Mouse (Mus musculus) heart, embryonic 11.5 days (tissue): ENCODE results near the gene Snap29. TPM values are rescaled to one million over a fixed set of nuclear protein-coding genes. Genes with fewer than 3 reads are reported as not detected.

Experiments
- ATAC-seq: fragments of 200-750 bp; cut with Nextera tagmentation; replicated peaks from 2 replicates; pipeline ENCODE4 v1.8.0; 2017; ENCODE audit warnings: moderate library complexity; ENCODE audit not compliant: insufficient number of reproducible peaks, low FRiP score, low TSS enrichment
- H3K27ac ChIP-seq: fragments of 300-500 bp; sonication (generic); 2 replicates; pipeline ENCODE4 v1.5.1; 2014; ENCODE audit warnings: mild to moderate bottlenecking, low read depth, low read length
- H3K27me3 ChIP-seq: fragments of 300-500 bp; sonication (generic); 2 replicates; pipeline ENCODE4 v1.6.1; 2014; ENCODE audit warnings: mild to moderate bottlenecking, low read length, mixed read lengths; ENCODE audit not compliant: control insufficient read depth, insufficient read depth
- H3K36me3 ChIP-seq: fragments of 300-500 bp; sonication (generic); 2 replicates; pipeline ENCODE4 v1.6.1; 2014; ENCODE audit warnings: mild to moderate bottlenecking, low read length, moderate library complexity, mixed read lengths; ENCODE audit not compliant: control insufficient read depth, insufficient read depth
- H3K4me1 ChIP-seq: fragments of 300-500 bp; sonication (generic); 2 replicates; pipeline ENCODE4 v1.6.1; 2014; ENCODE audit warnings: low read length; ENCODE audit not compliant: control insufficient read depth, insufficient read depth
- H3K4me2 ChIP-seq: fragments of 300-500 bp; sonication (generic); 2 replicates; pipeline ENCODE4 v1.6.1; 2014; ENCODE audit warnings: mild to moderate bottlenecking, moderate library complexity
- H3K4me3 ChIP-seq: fragments of 300-500 bp; sonication (generic); 2 replicates; pipeline ENCODE4 v1.5.1; 2014; ENCODE audit warnings: low read depth, low read length
- H3K9ac ChIP-seq: fragments of 300-500 bp; sonication (generic); 2 replicates; pipeline ENCODE4 v1.6.1; 2014; ENCODE audit warnings: mild to moderate bottlenecking, low read depth, low read length, moderate library complexity
- H3K9me3 ChIP-seq: fragments of 300-500 bp; sonication (generic); replicated peaks from 2 replicates; pipeline ENCODE4 v1.6.1; 2016; ENCODE audit warnings: low read length; ENCODE audit not compliant: control insufficient read depth
- WGBS: fragments of 180-500 bp; shearing (Covaris S2); extraction: QIAGEN DNeasy Blood & Tissue Kit; methylation state at CpG from one replicate; pipeline ENCODE4 v1.1.7; 2014; ENCODE audit not compliant: insufficient replicate concordance; 5-methylcytosine and 5-hydroxymethylcytosine counted together
- polyA plus RNA-seq: library from polyadenylated mRNA; unstranded; fragments of >200 nt; fragmentation: Nextera tagmentation; extraction: Ambion mirVana; gene quantifications from 2 replicates; pipeline ENCODE4 v1.2.1, GENCODE M21; 2014

The Snap29 gene
- polyA plus RNA-seq, 1 experiment from 2014 or later: 6.0 TPM

DNA sequence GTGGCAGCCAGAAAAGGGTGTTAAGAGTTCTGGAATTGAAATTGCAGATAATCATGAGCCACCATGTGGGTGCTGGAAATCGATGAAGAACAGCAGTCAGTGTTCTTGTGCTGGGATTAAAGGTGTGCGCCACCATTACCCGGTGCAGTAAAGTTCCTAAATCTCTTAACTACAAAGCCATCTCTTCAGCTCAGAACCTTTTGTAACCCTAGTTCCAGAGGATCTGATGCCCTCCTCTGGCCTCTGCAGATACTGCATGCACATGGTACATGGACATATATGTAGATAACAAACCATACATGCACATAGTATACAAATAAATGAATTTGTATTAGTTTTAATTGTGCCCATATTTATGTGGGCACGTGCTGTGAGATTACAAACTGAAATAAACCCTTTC lies 54.5 kb downstream of the Snap29 start:
- Histone ChIP-seq H3K36me3 (peaks cover 9% of the 10 kb centered on the region), H3K4me2 (no peak overlapping the region), H3K9me3 (no peaks in the 10 kb centered on the region), H3K4me3 (no peak overlapping the region), H3K4me1 (peaks cover 7% of the 10 kb centered on the region; the same call in 1 of the 2 replicates), H3K27me3 (no peaks in the 10 kb centered on the region), H3K27ac (no peak overlapping the region), H3K9ac (no peak overlapping the region)
- 94% methylated on average over 4 of the region's 4 CpGs for WGBS
- ATAC-seq: no peak

DNA sequence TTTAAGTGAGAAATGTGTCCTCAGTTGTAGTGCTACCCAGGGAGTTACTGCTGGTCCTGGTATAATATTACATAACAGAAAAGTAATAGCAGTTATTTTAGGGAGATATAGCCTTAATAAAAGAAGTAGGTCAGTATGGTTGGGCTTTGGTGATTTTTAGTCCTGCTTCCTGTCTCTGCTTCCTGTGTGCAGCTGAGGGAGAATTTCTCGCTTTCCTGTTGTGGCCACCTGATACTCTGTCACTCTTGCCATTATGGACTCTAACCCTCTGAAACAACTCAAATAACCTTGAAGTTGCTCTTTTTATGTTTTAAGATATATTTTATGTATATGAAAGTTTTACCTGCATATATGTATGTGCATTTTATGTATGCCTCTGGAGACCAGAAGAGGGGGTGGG lies 55.8 kb downstream of the Snap29 start:
- 85% methylated on average over 1 of the region's 1 CpGs for WGBS
- H3K9ac ChIP-seq: no peak overlapping the region
- no peaks in the 10 kb centered on the region for H3K9me3 ChIP-seq
- no peak overlapping the region for H3K4me3 ChIP-seq
- ATAC-seq: no peak
- H3K4me2 ChIP-seq: no peak overlapping the region
- 0 out of 2 replicates have a peak, but pooled peaks cover 7% of the 10 kb centered on the region for H3K4me1 ChIP-seq
- peaks cover 7% of the 10 kb centered on the region for H3K36me3 ChIP-seq
- H3K27me3 ChIP-seq: no peaks in the 10 kb centered on the region
- H3K27ac ChIP-seq: no peak overlapping the region

DNA sequence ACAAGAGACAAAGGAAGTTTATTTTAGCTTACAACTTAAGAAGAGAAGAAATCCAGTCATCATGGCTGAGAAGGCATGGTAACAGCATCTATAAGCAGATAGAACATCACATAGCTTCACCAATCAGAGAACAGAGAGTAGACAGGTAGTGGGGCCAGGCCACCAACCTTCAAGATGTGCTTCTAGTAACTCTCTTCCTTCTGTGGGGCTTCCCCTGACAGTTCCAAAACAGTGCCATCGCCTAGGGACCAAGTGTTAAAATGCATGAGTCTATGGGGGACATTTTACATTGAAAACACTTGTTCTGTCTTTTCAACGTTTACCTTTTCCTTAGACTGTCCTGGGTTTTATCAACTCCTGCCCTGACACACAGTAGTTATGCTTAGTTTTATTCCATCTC lies 57.4 kb downstream of the Snap29 start:
- 89% methylated on average over 2 of the region's 2 CpGs for WGBS
- Histone ChIP-seq H3K4me1 (0 out of 2 replicates have a peak, but pooled peaks cover 7% of the 10 kb centered on the region), H3K9ac (no peak overlapping the region), H3K4me2 (no peak overlapping the region), H3K36me3 (no peaks in the 10 kb centered on the region; the same call in 1 of the 2 replicates), H3K27me3 (no peaks in the 10 kb centered on the region), H3K4me3 (no peak overlapping the region), H3K9me3 (no peaks in the 10 kb centered on the region), H3K27ac (no peak overlapping the region)
- ATAC-seq: no peak

DNA sequence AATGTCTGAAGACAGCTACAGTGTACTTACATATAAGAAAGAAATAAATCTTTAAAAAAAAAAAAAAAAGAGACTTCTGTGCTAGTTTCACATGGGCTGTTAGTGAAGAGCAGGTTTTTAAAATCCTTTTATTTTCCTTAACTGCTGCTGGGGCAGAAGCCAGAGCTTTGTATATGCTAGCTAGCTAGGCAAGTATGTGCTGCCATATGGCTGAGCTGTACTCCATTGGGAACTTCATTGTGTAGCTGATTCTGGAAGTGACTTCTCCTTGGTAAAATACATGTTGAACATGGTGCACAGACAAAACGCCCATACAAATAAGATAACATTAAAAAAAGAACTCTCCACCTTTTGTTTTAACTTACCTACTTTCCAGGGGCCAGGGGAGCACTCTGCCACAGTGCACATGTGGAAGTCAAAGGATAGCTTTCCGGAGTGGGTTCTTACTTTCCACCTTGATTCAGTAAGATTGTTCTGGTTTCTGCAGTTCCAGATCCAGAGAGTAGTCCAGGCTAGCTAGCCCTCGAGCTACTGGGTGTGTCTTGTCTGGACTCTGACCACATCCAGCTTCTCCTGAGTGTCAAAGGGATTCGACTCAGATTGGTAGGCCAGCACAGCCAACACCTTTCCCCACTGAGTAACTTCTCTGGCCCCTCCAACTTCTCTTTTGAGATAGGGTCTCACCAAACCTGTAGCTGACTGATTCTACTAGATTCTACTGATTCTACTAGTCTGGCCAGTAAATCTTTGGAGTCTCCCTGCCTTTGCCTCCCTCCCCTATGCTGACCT lies 61.3 kb downstream of the Snap29 start:
- Histone ChIP-seq H3K9ac (no peak overlapping the region), H3K36me3 (peaks cover 9% of the 10 kb centered on the region; the same call in 1 of the 2 replicates), H3K27ac (no peak overlapping the region), H3K4me3 (no peak overlapping the region), H3K27me3 (no peaks in the 10 kb centered on the region), H3K4me2 (no peak overlapping the region), H3K4me1 (0 out of 2 replicates have a peak, but pooled peaks cover 3% of the 10 kb centered on the region), H3K9me3 (no peaks in the 10 kb centered on the region)
- WGBS: 83% methylated on average over 4 of the region's 4 CpGs
- no peak for ATAC-seq

DNA sequence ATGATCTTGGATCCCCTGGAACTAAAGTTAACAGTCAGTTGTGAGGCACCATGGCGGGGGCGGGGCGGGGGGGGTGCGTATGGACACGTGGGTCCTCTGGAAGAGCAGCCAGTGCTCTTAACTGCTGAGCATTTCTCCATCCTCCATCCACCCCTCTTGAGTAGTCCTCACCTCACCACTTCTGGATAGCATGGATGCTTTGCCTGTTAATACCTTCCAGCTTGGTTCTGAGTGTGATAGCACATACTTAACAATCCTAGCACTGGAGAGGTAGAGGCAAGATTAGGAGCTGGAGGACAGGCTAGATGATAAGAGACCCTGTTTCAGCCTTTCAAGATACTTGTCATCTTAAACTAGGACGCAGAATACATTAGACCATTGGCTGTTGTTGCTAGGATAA lies 66.7 kb downstream of the Snap29 start:
- H3K27ac ChIP-seq: no peak overlapping the region
- 67% methylated on average over 6 of the region's 6 CpGs for WGBS
- ATAC-seq: no peak

DNA sequence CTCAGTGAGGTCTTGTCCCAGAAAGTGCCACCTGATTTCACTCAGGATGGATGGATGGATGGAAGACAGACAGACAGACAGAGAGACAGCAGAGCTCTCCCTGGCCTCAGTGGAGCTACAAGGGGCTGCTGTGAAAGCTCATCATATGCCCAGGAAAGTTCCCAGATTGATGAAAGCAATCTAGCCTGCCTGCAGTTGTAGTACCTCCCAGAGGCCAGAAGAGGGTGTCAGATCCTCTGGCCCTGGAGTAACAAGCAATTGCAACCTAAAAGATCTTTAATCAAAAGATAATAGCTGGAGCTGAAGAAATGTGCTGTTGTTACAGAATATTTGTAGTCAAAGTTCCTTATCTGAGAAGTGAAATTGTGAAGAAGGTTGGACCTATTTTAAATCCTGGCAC lies 68.3 kb downstream of the Snap29 start:
- no peaks in the 10 kb centered on the region for H3K4me1 ChIP-seq
- H3K27ac ChIP-seq: no peak overlapping the region
- peaks cover 6% of the 10 kb centered on the region; the same call in 1 of the 2 replicates for H3K36me3 ChIP-seq
- ATAC-seq: no peak
- no peak overlapping the region for H3K4me2 ChIP-seq
- H3K9me3 ChIP-seq: no peaks in the 10 kb centered on the region
- no peaks in the 10 kb centered on the region for H3K27me3 ChIP-seq
- H3K9ac ChIP-seq: no peak overlapping the region
- no peak overlapping the region for H3K4me3 ChIP-seq

More for the DNA sequence above, 66.7 kb downstream of the Snap29 start:
- Histone ChIP-seq H3K9me3 (no peaks in the 10 kb centered on the region), H3K27me3 (no peaks in the 10 kb centered on the region), H3K4me2 (no peak overlapping the region), H3K4me3 (no peak overlapping the region), H3K9ac (no peak overlapping the region), H3K36me3 (peaks cover 9% of the 10 kb centered on the region; the same call in 1 of the 2 replicates), H3K4me1 (no peaks in the 10 kb centered on the region)

DNA sequence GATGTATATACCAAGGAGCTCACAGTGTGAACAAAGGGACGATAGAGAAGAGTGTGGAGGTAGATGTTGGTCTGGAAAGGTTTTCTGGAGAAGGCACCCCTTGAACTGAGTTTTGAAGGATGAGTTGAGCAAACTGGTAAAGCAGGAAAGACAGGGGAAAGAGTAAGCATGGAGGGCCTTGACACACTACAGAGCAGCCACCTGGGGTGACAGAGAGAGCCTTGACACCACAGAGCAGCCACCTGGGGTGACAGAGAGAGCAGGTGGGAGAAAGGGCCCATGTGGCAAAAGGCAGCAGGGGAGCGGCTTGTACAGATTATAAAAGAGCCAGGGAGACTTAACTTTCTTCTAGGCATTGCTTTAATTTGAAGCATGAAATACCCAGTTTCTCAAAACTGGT lies 69.0 kb downstream of the Snap29 start:
- ATAC-seq: no peak
- no peak overlapping the region for H3K4me2 ChIP-seq
- H3K27ac ChIP-seq: no peak overlapping the region
- peaks cover 5% of the 10 kb centered on the region; the same call in 1 of the 2 replicates for H3K36me3 ChIP-seq
- H3K4me3 ChIP-seq: no peak overlapping the region
- no peak overlapping the region for H3K9ac ChIP-seq
- no peaks in the 10 kb centered on the region for H3K9me3 ChIP-seq
- no peaks in the 10 kb centered on the region for H3K4me1 ChIP-seq
- WGBS: 81% methylated on average over 2 of the region's 2 CpGs
- H3K27me3 ChIP-seq: no peaks in the 10 kb centered on the region

DNA sequence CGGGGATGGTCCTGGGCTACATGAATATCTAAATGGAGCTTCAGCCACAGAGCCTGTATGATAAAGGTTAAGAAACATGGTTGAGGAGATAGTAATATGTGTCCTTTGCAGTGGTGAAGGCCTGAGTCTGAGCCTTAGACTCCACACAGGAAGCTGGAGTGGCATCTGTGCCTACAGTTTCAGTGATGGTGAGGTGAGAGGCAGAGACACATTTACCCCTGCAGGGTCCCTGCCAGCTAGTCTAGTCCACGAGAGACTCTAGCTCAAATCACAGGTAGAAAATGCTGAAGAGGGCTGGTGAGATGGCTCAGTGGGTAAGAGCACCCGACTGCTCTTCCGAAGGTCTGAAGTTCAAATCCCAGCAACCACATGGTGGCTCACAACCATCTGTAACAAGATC lies 69.5 kb downstream of the Snap29 start:
- Histone ChIP-seq H3K36me3 (no peaks in the 10 kb centered on the region), H3K27me3 (no peaks in the 10 kb centered on the region)

More for the DNA sequence above, 69.5 kb downstream of the Snap29 start:
- no peaks in the 10 kb centered on the region for H3K4me1 ChIP-seq
- no peak overlapping the region for H3K4me3 ChIP-seq
- ATAC-seq: no peak
- 92% methylated on average over 4 of the region's 4 CpGs for WGBS
- no peak overlapping the region for H3K9ac ChIP-seq
- H3K27ac ChIP-seq: no peak overlapping the region
- H3K9me3 ChIP-seq: no peaks in the 10 kb centered on the region
- H3K4me2 ChIP-seq: no peak overlapping the region
